Mouse (Mus musculus) retina, postnatal 7 days (tissue): Measurements from ENCODE around the gene Coro1b.

Experiments used
- DNase-seq: peaks from one replicate; pipeline ENCODE4 v3.0.0-alpha.2; 2012; ENCODE audit warnings: low read depth, low spot score

Coro1b gene

DNA sequence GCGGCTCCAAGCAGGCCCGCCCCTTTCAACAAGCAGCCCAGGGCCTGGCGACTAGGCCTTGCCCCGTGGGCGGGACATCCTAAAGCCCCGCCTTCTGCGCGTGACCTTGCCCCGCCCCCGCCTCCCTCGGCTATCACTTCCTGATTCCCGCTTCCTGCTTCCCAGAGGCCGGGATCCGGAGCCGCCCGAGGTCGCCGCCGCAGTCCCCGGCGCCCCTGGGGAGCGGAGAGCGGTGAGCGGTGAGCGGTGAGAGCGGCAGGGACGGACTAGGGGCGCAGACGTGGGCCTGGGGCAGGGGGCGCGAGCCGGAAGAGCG is at the start of gene Coro1b:
Gene Coro1b (plus strand): TSS at position 129 of the 316 bp plus-strand sequence.
- DNase-seq: peak; percentile 86

- DNase-seq: peak; percentile 86
These were observed 49.4 kb upstream of the Coro1b start for GRCm38 (mm10) chr19:4099056-4099455.

DNA sequence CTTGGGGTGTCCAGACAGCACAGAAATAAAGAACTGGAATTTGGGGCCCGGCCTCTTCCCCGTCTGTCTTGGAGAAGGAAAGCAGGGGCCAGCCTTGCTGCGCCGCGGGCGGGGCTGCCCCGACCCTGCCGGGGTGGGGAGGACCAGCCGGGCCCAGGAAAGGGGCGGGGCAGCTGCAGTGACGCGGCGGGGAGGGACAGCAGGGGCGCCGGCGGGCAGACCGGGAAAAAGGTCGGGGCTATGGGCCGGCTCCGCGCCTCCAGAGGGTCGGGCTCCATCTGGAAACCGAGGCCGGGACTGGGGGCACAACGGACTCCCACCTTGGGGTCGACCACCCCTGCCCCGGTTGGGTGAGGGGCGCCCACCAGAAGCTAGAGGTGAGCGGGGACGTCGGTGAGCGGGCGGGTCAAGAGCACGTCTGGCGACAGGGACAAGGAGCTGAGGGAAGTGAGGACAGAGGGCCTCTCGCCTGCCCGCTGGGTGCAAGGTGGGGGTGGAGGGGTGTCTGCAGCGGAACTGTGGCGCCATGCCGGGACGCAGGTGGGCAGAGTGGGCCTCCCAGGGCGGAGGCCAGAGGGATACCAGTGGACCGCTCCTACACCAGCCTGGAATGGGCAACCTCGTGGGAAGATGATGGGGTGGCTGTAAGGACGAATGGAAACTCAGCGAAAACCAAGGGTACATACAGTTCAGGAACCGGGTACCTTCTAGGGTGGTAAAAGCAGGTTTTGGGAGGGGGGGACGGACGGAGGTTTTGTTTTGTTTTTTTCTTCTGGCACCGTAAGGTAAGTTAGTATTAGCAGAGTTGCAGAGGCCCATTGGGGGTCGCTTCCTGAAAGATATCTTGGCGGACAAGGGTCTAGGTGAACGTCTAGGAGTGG is 48.3 kb upstream of the Coro1b start, which contains the start of gene Pitpnm1:
Gene Pitpnm1 (plus strand): TSS at position 162 of the 881 bp plus-strand sequence.
- DNase-seq: no peak

DNA sequence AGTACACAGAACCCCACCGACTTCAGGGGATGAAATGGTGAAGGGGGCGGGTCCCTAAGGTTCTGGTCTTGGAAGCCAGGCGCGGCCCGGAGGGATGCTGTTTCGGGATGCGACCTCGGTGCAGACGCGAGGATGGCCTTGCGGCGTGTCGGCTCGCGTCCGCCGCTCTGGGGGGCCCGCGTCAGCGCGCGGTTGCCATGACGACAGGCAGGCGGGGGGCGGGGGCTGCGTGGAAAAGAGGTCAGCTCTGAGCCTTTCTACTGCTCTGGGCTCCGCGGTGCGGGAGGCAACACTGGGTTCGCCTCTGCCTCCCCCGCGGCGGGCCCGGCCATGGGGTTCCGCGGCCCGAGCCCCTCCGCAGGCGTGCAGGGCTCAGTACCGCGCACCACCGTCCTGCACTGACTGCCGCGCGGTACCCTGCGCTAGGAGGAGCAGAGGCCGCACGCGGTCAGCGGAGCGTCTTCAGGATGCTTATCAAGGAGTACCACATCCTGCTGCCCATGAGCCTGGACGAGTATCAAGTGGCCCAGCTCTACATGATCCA is 47.6 kb upstream of the Coro1b start:
- peak; percentile 73 for DNase-seq

GRCm38 (mm10) chr19:4101466-4101865 is 47.0 kb upstream of the Coro1b start:
- DNase-seq: peak; percentile 83

GRCm38 (mm10) chr19:4102049-4102448 is 46.4 kb upstream of the Coro1b start:
- no peak for DNase-seq

- DNase-seq: no peak
These were observed 45.8 kb upstream of the Coro1b start for GRCm38 (mm10) chr19:4102626-4103025.

GRCm38 (mm10) chr19:4103294-4103693 is 45.1 kb upstream of the Coro1b start:
- no peak for DNase-seq

- DNase-seq: no peak
These were observed 44.6 kb upstream of the Coro1b start for GRCm38 (mm10) chr19:4103792-4104191.

GRCm38 (mm10) chr19:4104675-4105194 is 43.7 kb upstream of the Coro1b start:
- DNase-seq: no peak

GRCm38 (mm10) chr19:4106654-4107053 is 41.8 kb upstream of the Coro1b start:
- no peak for DNase-seq

- DNase-seq: no peak
These were observed 39.9 kb upstream of the Coro1b start for GRCm38 (mm10) chr19:4108535-4108934.

DNA sequence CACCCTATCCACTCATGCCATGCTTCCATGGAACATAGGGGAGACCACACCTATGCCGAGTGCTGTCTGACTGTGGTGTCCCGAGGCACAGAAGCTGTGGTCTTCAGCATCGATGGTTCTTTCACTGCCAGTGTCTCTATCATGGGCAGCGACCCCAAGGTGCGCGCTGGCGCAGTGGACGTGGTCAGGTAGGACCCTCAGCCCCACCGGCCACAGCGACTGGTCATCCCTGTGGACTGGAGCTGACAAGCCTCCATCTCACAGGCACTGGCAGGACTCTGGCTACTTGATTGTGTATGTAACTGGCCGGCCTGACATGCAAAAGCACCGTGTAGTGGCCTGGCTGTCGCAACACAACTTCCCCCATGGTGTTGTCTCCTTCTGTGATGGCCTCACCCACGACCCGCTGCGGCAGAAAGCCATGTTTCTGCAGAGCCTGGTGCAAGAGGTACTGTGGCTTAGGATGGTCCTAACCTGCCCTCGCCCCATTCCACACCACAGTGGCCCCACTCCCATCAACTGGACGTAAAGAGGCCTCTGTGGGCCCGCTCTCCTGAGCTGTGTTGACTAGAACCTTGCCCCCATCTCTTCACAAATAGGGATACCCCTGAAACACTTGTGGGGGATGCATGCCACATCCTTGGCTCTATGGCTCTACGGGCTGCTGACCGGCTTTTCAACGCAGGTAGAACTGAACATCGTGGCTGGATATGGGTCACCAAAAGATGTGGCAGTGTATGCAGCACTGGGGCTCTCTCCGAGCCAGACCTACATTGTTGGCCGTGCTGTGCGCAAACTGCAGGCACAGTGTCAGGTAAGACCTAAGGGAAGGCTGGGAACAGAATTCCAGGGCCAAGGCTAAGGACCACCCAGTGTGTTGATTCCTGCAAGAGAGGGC is 36.1 kb upstream of the Coro1b start:
- DNase-seq: no peak

GRCm38 (mm10) chr19:4113186-4113805 is 35.1 kb upstream of the Coro1b start:
- DNase-seq: no peak

- no peak for DNase-seq
These were observed 34.6 kb upstream of the Coro1b start for GRCm38 (mm10) chr19:4113806-4114230.

DNA sequence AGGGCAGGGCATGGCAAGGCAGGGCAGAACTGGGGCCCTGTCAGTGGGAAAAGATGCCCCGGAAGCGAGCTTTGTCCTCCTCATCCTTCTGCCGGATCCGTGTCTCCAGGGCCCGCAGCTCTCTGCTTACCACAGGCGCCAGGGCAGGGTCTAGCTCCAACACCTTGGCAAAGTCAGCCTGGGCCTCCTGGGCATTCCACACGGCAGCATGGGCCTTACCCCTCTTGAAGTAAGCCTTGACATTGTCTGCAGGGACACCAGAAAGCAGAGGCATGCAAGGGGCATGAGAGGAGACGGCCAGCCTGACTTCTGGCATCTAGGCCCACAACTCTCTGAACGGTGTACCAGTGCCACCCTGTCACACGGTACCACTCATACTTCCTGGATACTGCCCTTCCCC is 33.9 kb upstream of the Coro1b start:
- DNase-seq: no peak

DNA sequence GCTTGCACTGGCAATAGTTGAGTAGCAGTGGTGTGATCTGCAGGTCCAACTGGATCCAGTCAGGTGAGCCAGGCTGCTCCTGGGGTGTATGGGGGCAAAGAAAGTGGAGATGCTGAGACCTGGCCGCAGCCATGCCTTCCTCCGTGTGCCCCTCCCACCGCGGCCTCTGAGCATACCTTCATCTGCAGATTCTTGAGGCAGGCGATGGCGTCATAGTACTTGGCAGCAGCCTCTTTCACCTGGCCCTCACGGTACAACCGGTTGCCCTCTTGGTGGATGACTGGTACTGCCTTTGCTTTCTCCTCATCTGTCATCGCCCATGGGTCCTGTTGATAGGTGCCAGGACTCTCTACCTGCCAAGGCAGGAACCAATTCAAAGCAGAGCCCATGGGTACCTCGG is 33.3 kb upstream of the Coro1b start:
- DNase-seq: no peak

DNA sequence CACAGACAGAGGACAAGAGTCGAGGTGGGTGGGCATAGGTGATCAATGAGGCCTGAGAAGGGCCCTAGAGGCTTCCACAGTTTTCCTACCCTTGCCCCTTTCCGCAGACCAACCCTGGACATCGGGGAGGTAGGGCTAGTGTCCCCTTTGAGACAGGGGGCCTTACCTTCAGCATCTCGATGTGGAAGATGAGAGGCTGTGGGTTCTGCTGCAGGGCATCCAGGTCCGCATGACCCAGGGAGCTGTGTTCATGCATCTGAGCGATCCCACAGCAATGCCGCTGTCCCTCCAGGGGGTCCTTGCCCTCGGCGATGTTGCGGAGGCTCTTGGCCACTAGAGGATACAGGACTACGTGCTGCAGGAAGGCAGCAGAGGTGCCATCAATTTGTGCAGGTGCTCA is 32.6 kb upstream of the Coro1b start:
- DNase-seq: no peak

- DNase-seq: no peak
These were observed 31.4 kb upstream of the Coro1b start for GRCm38 (mm10) chr19:4117006-4117405.

DNA sequence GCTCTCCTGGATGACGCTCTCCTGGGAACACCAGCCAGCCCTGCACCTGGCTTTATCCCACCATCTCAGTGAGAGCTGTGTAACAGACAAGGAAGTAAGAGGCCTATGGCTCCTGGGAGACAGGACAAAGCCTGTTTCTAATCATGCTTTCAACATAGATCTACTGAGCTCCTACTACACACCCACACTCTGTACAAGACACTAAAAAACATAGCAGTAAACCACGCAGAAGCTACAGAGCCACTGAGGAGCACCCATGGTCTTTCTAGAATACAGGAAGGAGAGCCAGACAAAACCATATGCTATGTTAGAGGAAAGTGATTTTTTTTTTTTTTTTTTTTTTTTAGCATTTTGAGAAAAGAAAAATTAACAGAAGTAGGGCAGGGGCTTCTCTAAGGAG is 30.1 kb upstream of the Coro1b start:
- no peak for DNase-seq

DNA sequence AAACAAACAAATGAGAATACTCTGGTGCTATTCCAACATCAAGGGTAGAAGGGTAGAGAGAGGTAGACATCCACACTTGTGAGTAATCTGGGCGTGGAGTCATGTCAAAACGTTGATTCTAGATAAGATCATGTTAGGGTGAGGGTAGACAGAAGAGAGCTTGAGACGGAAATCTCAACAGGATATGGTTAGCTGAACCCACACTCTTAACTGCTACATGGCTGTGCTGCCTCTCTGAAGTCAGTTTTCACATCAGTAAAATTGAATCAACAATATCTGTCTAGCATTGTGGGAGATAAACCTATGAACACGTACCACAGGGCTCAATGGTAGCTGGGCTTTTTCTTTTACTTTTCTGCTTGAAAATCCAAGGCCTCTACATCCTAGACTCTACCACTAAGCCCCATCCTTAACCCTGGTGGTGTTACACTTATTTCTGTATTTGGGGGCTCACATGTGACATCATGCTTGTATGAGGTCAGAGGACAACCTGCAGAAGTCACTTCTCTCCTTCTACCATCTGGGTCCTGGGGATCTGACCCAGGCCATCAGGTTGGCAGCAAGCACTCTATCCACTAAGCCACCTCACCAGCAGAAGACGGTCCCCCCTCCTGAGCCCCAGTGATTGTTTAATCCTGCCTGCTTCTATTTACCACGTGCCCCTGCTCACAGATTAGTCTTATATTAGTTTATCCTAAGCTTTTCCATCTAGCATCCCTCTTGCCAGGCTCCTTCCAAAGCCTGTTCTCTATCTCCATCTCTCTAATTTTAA is 28.5 kb upstream of the Coro1b start:
- DNase-seq: no peak
